Mouse (Mus musculus) cortical plate, adult 2 months (tissue): ENCODE data around the gene Dlg2.

Experiments used
- CTCF ChIP-seq: fragments of 200-500 bp; IDR thresholded peaks from 2 replicates; pipeline ENCODE4 v1.5.1; 2011; ENCODE audit warnings: mild to moderate bottlenecking, control low read depth, low read length; ENCODE audit not compliant: insufficient read depth; ENCODE audit errors: extremely low read depth
- POLR2A ChIP-seq: fragments of 200-500 bp; IDR thresholded peaks from 2 replicates; pipeline ENCODE4 v1.6.1; 2011; ENCODE audit warnings: mild to moderate bottlenecking, low read length, control low read depth; ENCODE audit not compliant: insufficient read depth; ENCODE audit errors: extremely low read depth

GRCm38 (mm10) chr7:91653033-91653432 is 1176.6 kb downstream of the Dlg2 start:
- no peak for TF ChIP-seq POLR2A
- TF ChIP-seq CTCF, result no peak
